Comparison of ENCODE assay signal across 8 mouse cellular contexts in genomic region chr4:148008412-148008811, GRCm38 (mm10). TPM values are rescaled to one million over a fixed set of nuclear protein-coding genes. Genes with fewer than 3 reads are reported as not detected.
DNase-seq lines count a peak whose midpoint lies in the region; ATAC-seq and TF ChIP-seq lines count a peak whose summit lies in the region.
"Had no signal": no experiment of that assay in that cellular context is flagged by ENCODE, and none has a peak within 500 bp of the region (broad histone marks: within the 10 kb centered on the region; RNA-seq: fewer than 3 reads in every experiment).

No protein-coding gene starts in this region.

- H3K4me2 ChIP-seq in neural tube, embryonic 11.5 days (ENCODE audit: low read depth) = no peak overlapping the region
- H3K4me2 ChIP-seq in liver, embryonic 14.5 days (ENCODE audit: low read depth) = no peak overlapping the region
- H3K4me2 ChIP-seq: embryonic facial prominence, embryonic 15.5 days had no signal

- DNase-seq in neural tube, embryonic 11.5 days (ENCODE audit: low spot score) = peak; percentile 41
- DNase-seq in neural tube, embryonic 10.5 days (ENCODE audit: extremely low spot score, low spot score) = no peak
- peak; percentile 42 to 55 for DNase-seq in adrenal gland, adult 18-20 months (ENCODE audit: low spot score in 2 of 2)
- peak; percentile 13 for DNase-seq in embryo, embryonic 11 days
- peak; percentile 52 for DNase-seq in kidney, postnatal 14 days
- peak in 1 of 3 experiments; percentile 6 for DNase-seq in liver, embryonic 14.5 days (ENCODE audit: low read depth in 3 of 3, low spot score in 3 of 3)
- DNase-seq in right cerebral cortex, postnatal 25 days = peak; percentile 63

- no peak overlapping the region for H3K9ac ChIP-seq in neural tube, embryonic 11.5 days (ENCODE audit: low read length)
- no peak overlapping the region for H3K9ac ChIP-seq in liver, embryonic 14.5 days (replicated peaks)
- H3K9ac ChIP-seq: embryonic facial prominence, embryonic 15.5 days had no signal

- 87% methylated on average over 4 of the region's 4 CpGs for WGBS in neural tube, embryonic 11.5 days
- 77% methylated on average over 4 of the region's 4 CpGs for WGBS in liver, embryonic 14.5 days (ENCODE audit: insufficient replicate concordance)

- H3K27me3 ChIP-seq in neural tube, embryonic 11.5 days (ENCODE audit: control insufficient read depth, insufficient read depth, low read length) = no peaks in the 10 kb centered on the region
- no peaks in the 10 kb centered on the region for H3K27me3 ChIP-seq in liver, embryonic 14.5 days (ENCODE audit: control insufficient read depth, insufficient read depth, low read length)
- H3K27me3 ChIP-seq: embryonic facial prominence, embryonic 15.5 days had no signal

- TF ChIP-seq EP300 in liver, embryonic 14.5 days (IDR thresholded peaks at IDR 0.05; ENCODE audit: low read depth) = no peak

- ATAC-seq in neural tube, embryonic 11.5 days (ENCODE audit: insufficient read depth, low FRiP score, low TSS enrichment) = no peak
- no peak for ATAC-seq in liver, embryonic 14.5 days (ENCODE audit: insufficient read depth)

- H3K27ac ChIP-seq in neural tube, embryonic 11.5 days (ENCODE audit: low read depth, low read length) = no peak overlapping the region
- H3K27ac ChIP-seq in liver, embryonic 14.5 days = no peak overlapping the region
- H3K27ac ChIP-seq: embryonic facial prominence, embryonic 15.5 days had no signal

- peak; percentile 76 for TF ChIP-seq CTCF in liver, embryonic 14.5 days (IDR thresholded peaks at IDR 0.05; ENCODE audit: low read depth)

- H3K9me3 ChIP-seq in neural tube, embryonic 11.5 days (ENCODE audit: control insufficient read depth, low read length) = no peaks in the 10 kb centered on the region
- no peaks in the 10 kb centered on the region for H3K9me3 ChIP-seq in liver, embryonic 14.5 days (ENCODE audit: control insufficient read depth, low read length)
- H3K9me3 ChIP-seq: embryonic facial prominence, embryonic 15.5 days had no signal

- H3K4me1 ChIP-seq in neural tube, embryonic 11.5 days (ENCODE audit: control insufficient read depth, insufficient read depth, low read length) = no peaks in the 10 kb centered on the region
- no peaks in the 10 kb centered on the region for H3K4me1 ChIP-seq in liver, embryonic 14.5 days (replicated peaks; ENCODE audit: control insufficient read depth in 2 of 2, insufficient read depth in 2 of 2, low read length in 1 of 2)
- H3K4me1 ChIP-seq: embryonic facial prominence, embryonic 15.5 days had no signal

- peaks cover 40% of the 10 kb centered on the region for H3K36me3 ChIP-seq in neural tube, embryonic 11.5 days (ENCODE audit: control insufficient read depth, insufficient read depth, low read length)
- H3K36me3 ChIP-seq in liver, embryonic 14.5 days (replicated peaks; ENCODE audit: control insufficient read depth, insufficient read depth, low read depth) = no peaks in the 10 kb centered on the region

- H3K4me3 ChIP-seq in neural tube, embryonic 11.5 days (ENCODE audit: low read depth, low read length) = no peak overlapping the region
- no peak overlapping the region for H3K4me3 ChIP-seq in liver, embryonic 14.5 days (ENCODE audit: insufficient read depth in 1 of 2, low read depth in 2 of 2, low read length in 2 of 2)
- H3K4me3 ChIP-seq: embryonic facial prominence, embryonic 15.5 days had no signal

RNA-seq across cellular contexts. Expression of gene Nppa, which starts 7.9 kb away (rescaled TPM):
- polyA plus RNA-seq in neural tube, embryonic 11.5 days (2014; fragmentation: Nextera tagmentation; extraction: Ambion mirVana) = 1.2 and 2.9 TPM in 2 replicates
- not detected for total RNA-seq in adrenal gland, adult 18-20 months (2021)
- not detected in 2 replicates for polyA plus RNA-seq in liver, embryonic 14.5 days (2012; rRNA removed)
- polyA plus RNA-seq in liver, embryonic 14.5 days (2014; fragmentation: Nextera tagmentation; extraction: Ambion mirVana) = not detected in 2 replicates

RNA-seq across cellular contexts. Expression of gene Nppb, which starts 22.8 kb away (rescaled TPM):
- polyA plus RNA-seq in neural tube, embryonic 11.5 days (2014; fragmentation: Nextera tagmentation; extraction: Ambion mirVana) = 0.72 and 0.87 TPM in 2 replicates
- under 1 TPM in 1 of 2 experiments, not detected in 1; 0.42 TPM for total RNA-seq in adrenal gland, adult 18-20 months (2021)
- not detected in 2 replicates for polyA plus RNA-seq in liver, embryonic 14.5 days (2012; rRNA removed)
- not detected in 2 replicates for polyA plus RNA-seq in liver, embryonic 14.5 days (2014; fragmentation: Nextera tagmentation; extraction: Ambion mirVana)

RNA-seq across cellular contexts. Expression of gene Clcn6, which starts 30.2 kb away (rescaled TPM):
- 20.9 and 24.2 TPM in 2 replicates for polyA plus RNA-seq in neural tube, embryonic 11.5 days (2014; fragmentation: Nextera tagmentation; extraction: Ambion mirVana)
- 10 to 100 TPM; 11.2 to 13.8 TPM for total RNA-seq in adrenal gland, adult 18-20 months (2021)
- 2.4 and 2.7 TPM in 2 replicates for polyA plus RNA-seq in liver, embryonic 14.5 days (2012; rRNA removed)
- polyA plus RNA-seq in liver, embryonic 14.5 days (2014; fragmentation: Nextera tagmentation; extraction: Ambion mirVana) = 0.66 and 1.0 TPM in 2 replicates

RNA-seq across cellular contexts. Expression of gene Mthfr, which starts 30.5 kb away (rescaled TPM):
- 22.0 and 22.7 TPM in 2 replicates for polyA plus RNA-seq in neural tube, embryonic 11.5 days (2014; fragmentation: Nextera tagmentation; extraction: Ambion mirVana)
- 10 to 100 TPM; 33.8 to 37.7 TPM for total RNA-seq in adrenal gland, adult 18-20 months (2021)
- 9.1 and 9.2 TPM in 2 replicates for polyA plus RNA-seq in liver, embryonic 14.5 days (2012; rRNA removed)
- polyA plus RNA-seq in liver, embryonic 14.5 days (2014; fragmentation: Nextera tagmentation; extraction: Ambion mirVana) = 7.0 and 7.7 TPM in 2 replicates
